9 mouse cellular contexts compared by ENCODE assay signal in genomic region chr10:6788517-6789237, GRCm38 (mm10). TPM values are rescaled to one million over a fixed set of nuclear protein-coding genes. Genes with fewer than 3 reads are reported as not detected.
A peak's percentile ranks its signal among the peaks of the same experiment; 100 is the strongest.
DNase-seq lines count a peak whose midpoint lies in the region; ATAC-seq and TF ChIP-seq lines count a peak whose summit lies in the region.
"Had no signal": no experiment of that assay in that cellular context is flagged by ENCODE, and none has a peak within 500 bp of the region (broad histone marks: within the 10 kb centered on the region; RNA-seq: fewer than 3 reads in every experiment).

No protein-coding gene starts in this region.

- peak overlapping the region; percentile 55 for H3K4me2 ChIP-seq in hindbrain, postnatal 0 days (ENCODE audit: low read depth, low read length)
- H3K4me2 ChIP-seq in liver, postnatal 0 days (ENCODE audit: low read depth, low read length): no peak overlapping the region

- H3K4me1 ChIP-seq in forebrain, embryonic 10.5 days: peaks cover 8% of the 10 kb centered on the region
- no peaks in the 10 kb centered on the region for H3K4me1 ChIP-seq in hindbrain, postnatal 0 days (ENCODE audit: insufficient read depth, low read length)
- no peaks in the 10 kb centered on the region for H3K4me1 ChIP-seq in liver, postnatal 0 days (ENCODE audit: insufficient read depth)

- H3K9me3 ChIP-seq in forebrain, embryonic 10.5 days: no peaks in the 10 kb centered on the region
- no peaks in the 10 kb centered on the region for H3K9me3 ChIP-seq in hindbrain, postnatal 0 days (ENCODE audit: low read length)
- no peaks in the 10 kb centered on the region for H3K9me3 ChIP-seq in liver, postnatal 0 days (ENCODE audit: low read length)

- WGBS in forebrain, embryonic 10.5 days: 2% methylated on average over 25 of the region's 25 CpGs
- 4% methylated on average over 25 of the region's 25 CpGs for WGBS in hindbrain, postnatal 0 days
- WGBS in liver, postnatal 0 days (ENCODE audit: insufficient replicate concordance): 5% methylated on average over 25 of the region's 25 CpGs

- peak; percentile 89 for ATAC-seq in hindbrain, postnatal 0 days
- ATAC-seq in liver, postnatal 0 days: no peak

- H3K27ac ChIP-seq in forebrain, embryonic 10.5 days: no peak overlapping the region
- H3K27ac ChIP-seq in hindbrain, postnatal 0 days: no peak overlapping the region
- H3K27ac ChIP-seq in liver, postnatal 0 days (ENCODE audit: low read depth): no peak overlapping the region
- H3K27ac ChIP-seq: macrophage had no signal

- DNase-seq in kidney, adult 18-20 months: peak; percentile 11
- no peak for DNase-seq in kidney, adult 11 months
- DNase-seq in WW6 (ENCODE audit: low read depth, low spot score): peak; percentile 56
- peak; percentile 68 for DNase-seq in forebrain, embryonic 10.5 days (ENCODE audit: extremely low spot score, low spot score)
- DNase-seq in hindbrain, postnatal 0 days (ENCODE audit: low spot score): peak; percentile 50
- DNase-seq in liver, postnatal 0 days: peak; percentile 33
- peak; percentile 55 for DNase-seq in retina, postnatal 1 day
- DNase-seq in cerebellum, adult 8-10 months: no peak

- no peaks in the 10 kb centered on the region for H3K36me3 ChIP-seq in forebrain, embryonic 10.5 days (replicated peaks)
- no peaks in the 10 kb centered on the region for H3K36me3 ChIP-seq in hindbrain, postnatal 0 days (ENCODE audit: insufficient read depth, low read length)
- no peaks in the 10 kb centered on the region for H3K36me3 ChIP-seq in liver, postnatal 0 days (replicated peaks; ENCODE audit: insufficient read depth, low read length)

- TF ChIP-seq CTCF in hindbrain, postnatal 0 days (IDR thresholded peaks at IDR 0.05; ENCODE audit: low read depth): peak; percentile 25
- no peak for TF ChIP-seq CTCF in liver, postnatal 0 days (IDR thresholded peaks at IDR 0.05; ENCODE audit: low read depth)

- TF ChIP-seq EP300 in liver, postnatal 0 days (IDR thresholded peaks at IDR 0.05; ENCODE audit: low read depth): no peak

- peak overlapping the region; percentile 39; the same call in 1 of the 2 replicates for H3K9ac ChIP-seq in hindbrain, postnatal 0 days (replicated peaks; ENCODE audit: low read length)
- no peak overlapping the region for H3K9ac ChIP-seq in liver, postnatal 0 days (replicated peaks)

- H3K4me3 ChIP-seq in forebrain, embryonic 10.5 days: peak overlapping the region; percentile 34
- H3K4me3 ChIP-seq in hindbrain, postnatal 0 days (ENCODE audit: low read length): peak overlapping the region; percentile 38
- H3K4me3 ChIP-seq in liver, postnatal 0 days (ENCODE audit: low read depth, low read length): no peak overlapping the region

- no peaks in the 10 kb centered on the region for H3K27me3 ChIP-seq in forebrain, embryonic 10.5 days (ENCODE audit: poor library complexity, severe bottlenecking)
- no peaks in the 10 kb centered on the region for H3K27me3 ChIP-seq in hindbrain, postnatal 0 days (ENCODE audit: insufficient read depth, low read length)
- no peaks in the 10 kb centered on the region for H3K27me3 ChIP-seq in liver, postnatal 0 days (ENCODE audit: insufficient read depth, low read length)

RNA-seq across cellular contexts. Expression of gene Gm10945, which starts 27.1 kb away (rescaled TPM):
- polyA plus RNA-seq in forebrain, embryonic 10.5 days (2016; fragmentation: Nextera tagmentation; extraction: Ambion mirVana): not detected in 2 replicates
- total RNA-seq in hindbrain, postnatal 0 days (2014; rRNA removed): not detected in 2 replicates
- polyA plus RNA-seq in hindbrain, postnatal 0 days (2015; fragmentation: Nextera tagmentation; extraction: Ambion mirVana): not detected in 2 replicates
- polyA plus RNA-seq in liver, postnatal 0 days (2015; fragmentation: Nextera tagmentation; extraction: Ambion mirVana): not detected in 2 replicates
- polyA plus RNA-seq: macrophage had no signal

RNA-seq across cellular contexts. Expression of gene Oprm1, which starts 30.4 kb away (rescaled TPM):
- not detected in 2 replicates for polyA plus RNA-seq in forebrain, embryonic 10.5 days (2016; fragmentation: Nextera tagmentation; extraction: Ambion mirVana)
- 12.4 and 13.8 TPM in 2 replicates for total RNA-seq in hindbrain, postnatal 0 days (2014; rRNA removed)
- polyA plus RNA-seq in hindbrain, postnatal 0 days (2015; fragmentation: Nextera tagmentation; extraction: Ambion mirVana): 2.1 and 2.2 TPM in 2 replicates
- polyA plus RNA-seq in liver, postnatal 0 days (2015; fragmentation: Nextera tagmentation; extraction: Ambion mirVana): not detected in 2 replicates
- polyA plus RNA-seq: macrophage had no signal

Comparison
In these comparisons a context has a peak if more than half of its experiments do, and no peak if none do; other contexts are left out.
1. DNase-seq: peak in kidney, adult 18-20 months (single experiment), WW6 (single experiment), forebrain, embryonic 10.5 days (single experiment), hindbrain, postnatal 0 days (single experiment), liver, postnatal 0 days (single experiment) and retina, postnatal 1 day (single experiment); none in kidney, adult 11 months (single experiment) and cerebellum, adult 8-10 months (single experiment).